Mouse (Mus musculus) WW6 (cell line): ENCODE measurements around the gene Rabac1.

Experiments
- DNase-seq: peaks from one replicate; pipeline ENCODE4 v3.0.0-alpha.2; 2013; ENCODE audit warnings: low read depth, low spot score

Gene Rabac1

DNA sequence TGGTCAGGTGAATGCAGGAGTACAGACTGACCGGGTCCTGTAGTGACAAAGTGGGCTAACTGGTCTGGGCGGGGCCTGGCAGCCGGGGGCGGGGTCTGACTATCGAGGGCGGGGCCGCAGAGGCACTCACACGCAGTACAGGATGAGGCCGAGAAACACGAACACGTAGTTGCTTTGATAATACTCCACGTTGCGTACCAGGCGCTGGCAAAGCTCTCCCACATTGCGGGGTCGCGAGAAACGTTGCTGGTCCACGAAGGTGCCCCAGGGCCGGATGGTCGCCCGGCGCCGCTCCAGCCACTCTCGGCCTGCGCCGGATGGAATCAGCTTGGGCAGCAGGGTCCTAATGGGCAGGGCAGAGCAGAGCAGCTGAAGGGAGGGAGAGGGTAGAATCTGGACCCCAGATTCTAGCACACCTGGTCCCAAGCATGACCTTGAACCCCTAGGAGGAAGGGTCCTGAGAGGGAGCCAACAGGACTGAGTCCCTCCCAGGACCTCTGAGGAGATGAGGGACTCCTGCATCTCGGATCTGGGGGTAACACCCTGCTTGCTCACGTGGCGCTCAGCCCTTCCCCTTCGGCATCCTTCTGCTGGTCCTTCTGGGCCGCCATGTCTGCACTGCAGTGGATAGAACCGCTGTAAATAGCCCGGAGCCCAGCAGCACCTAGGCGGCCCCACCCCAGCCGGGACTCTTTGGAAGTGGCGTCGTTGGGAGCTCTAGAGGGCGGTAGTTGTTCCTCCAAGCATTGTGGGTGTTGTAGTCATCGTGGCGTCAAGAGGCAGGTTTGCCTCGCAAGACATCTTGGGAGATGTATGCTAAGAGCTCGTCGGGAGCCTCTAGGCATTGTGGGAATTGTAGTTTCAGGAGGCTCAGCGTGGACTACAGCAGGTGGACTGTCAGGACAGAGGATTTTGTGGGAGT, at the start of gene Rabac1:
Gene Rabac1, minus strand, starts transcription at position 783 of the 922 bp plus-strand sequence.
- DNase-seq, result peak; percentile 82

DNA sequence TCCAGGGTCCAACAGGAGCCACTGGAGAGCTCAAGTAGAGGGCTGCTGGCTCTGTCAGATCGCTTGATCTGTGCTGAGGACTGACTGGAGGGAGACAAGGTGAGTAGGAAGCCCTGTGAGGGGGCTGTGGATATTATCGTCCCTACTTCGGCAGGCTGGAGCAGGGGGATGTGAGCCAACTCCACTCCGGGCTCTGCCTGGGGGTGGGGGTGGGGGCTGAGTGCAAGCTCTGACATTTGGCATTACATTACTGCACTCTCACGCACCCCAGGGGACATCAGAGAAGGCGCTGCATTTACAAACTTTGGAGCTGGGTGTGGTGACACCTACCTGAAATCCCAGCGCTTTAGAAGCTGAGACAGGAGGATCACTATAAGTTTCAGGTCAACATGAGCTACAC, 39.0 kb upstream of the Rabac1 start:
- DNase-seq, result no peak

DNA sequence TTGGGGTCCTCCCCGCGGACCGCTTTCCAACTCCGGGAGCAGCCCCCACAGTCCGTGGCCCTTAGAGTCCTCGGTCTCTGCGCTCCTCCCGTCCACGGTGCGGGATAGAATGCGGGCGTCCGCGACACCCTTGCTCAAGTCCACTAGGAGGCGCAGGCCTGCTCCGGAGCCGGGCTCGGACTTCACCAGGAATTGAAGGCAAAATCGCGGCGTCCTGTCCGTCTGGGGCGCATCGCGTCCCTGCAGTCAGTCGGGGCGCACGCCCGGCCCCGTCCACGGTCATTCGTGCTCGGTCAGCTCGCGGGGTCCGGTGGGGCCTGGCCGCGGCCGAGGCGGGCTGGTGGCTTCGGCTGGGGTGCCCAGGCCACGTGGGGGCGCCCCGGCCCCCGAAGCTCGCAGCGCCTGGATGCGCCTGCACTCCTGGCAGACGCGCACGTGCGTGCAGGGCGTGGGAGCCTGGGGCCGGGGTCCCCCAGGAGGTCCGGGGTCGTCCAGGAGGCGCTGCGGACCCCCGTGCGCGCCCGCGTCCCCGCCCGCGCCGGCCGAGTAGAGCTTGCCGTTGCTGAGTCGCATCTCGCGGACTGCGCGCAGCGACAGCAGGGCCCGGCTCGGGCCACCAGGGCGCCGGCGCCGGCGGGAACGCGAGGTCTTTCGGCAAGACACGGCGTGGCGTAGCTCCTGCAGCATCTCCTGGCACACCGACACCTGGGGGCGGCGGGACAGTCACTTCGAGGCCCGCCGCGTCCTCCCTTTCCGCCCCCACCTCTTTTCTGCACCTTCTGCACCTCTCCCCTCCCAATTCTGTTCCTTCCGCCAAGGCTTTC, 37.7 kb upstream of the Rabac1 start:
- no peak for DNase-seq

DNA sequence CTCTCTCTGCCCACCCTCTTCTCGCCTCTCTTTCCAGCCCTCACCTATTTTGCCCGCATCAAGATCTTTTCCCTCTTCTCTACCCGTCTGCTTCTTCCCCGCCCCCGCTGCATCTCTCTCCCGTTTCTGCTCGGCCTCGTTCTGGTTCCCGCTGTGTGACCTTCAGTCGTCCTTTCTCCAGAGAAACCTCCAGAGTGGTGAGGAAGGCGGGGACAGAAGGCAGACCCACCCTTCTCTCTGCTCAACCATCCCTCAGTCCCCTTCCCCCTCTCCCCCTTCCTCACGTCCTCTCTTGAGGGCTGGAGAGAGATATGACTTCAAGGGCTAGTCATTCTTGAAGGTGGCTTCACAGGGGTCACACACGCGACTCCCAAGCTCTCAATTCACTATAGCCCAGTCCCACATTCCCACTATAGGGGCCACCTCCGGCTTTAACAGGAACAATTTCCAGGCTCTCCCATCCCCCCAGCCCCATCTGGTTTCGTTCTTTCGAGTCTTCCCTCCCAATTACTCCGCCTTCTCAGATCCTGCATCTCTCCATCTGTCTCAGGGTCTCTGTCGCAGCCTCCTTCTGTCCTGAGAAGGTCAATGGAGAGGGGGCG, 36.6 kb upstream of the Rabac1 start:
- DNase-seq, result no peak

DNA sequence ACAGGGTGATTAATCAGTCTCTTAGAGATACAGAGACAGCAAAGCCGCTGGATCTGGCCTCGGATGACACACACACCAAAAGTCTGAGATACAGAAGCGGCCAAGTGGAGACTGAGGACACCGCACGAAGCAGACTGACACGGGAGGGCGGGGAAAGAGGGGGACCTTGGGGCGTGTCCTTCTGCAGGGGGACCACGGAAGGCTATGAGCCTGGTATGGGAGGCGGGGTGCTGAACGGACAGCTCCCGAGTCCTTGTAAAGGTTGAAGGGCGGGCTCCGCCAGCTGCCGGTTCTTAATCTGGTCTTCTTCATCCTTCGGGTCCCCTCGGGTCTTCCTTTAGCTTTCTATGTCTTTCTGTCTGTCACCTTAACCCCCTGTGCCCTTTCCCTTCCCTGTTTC, 36.1 kb upstream of the Rabac1 start:
- DNase-seq, result no peak

DNA sequence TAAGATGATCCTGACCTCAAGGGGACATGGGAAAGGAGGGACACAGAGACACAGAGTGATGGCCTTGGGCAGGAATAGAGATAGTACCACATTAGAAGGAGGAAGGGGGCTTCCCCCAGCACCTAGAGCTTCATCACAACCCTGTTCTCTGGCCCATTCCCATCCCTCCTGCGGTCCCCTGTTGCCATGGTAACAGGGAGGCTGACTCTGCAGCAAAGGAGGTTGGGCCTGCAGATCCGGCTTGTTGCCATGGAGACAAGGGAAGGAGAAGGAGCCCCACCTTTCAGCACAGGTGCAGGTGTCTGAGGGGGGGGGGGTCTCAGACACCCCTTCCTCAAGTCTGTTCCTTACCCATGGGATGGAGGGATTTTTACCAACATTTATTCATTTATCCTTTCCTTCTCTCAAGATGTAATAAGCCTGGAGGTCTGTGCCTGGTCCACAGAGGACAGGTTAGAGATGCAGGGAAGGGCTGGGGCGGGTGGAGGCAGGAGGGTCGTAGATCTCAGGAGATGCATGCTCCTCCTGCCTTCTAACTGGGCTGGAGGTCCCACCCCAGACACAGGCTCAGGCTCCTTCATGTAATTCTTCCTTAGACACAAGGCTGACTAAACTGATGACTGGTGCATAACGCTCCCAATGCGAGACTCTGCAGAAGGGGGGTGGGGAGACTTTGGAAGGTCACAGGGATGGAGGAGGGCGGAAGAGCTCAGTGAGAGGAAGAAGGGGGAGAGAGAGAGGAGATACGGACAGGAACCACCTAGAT, 35.2 kb upstream of the Rabac1 start:
- DNase-seq, result no peak

DNA sequence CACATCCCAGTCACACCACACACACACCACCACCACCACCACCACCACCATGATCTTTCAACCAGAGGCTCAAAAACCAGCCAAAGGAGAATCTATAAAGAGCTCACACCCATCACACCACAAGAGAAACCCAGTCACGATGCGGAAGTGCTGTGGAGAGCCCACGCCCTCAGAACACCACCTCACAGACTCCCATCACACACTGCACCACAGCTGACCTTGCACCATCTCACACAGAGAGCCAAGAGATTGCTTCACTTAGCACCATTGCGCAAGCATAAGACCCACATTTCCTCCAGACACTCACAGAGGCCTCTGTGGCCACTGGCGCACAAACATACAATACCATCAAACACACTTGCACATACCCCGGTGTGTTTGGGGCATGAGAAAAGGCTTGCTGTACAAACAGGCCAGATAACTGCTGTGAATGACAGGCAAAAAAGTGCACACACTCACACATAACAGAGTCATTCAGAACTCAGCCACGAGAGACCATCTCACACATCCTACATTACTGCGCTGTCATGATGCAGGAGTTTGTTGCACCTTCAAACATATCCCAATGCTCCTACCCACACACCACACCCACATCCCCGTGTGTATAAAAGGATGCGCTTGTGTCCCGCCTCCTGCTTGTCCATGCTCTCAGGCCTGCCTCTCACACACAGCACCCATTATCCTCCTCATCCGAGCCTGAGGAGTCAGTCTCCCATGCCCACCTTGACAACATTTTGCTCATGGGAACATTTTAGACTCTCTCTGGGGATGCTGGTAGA, 34.2 kb upstream of the Rabac1 start:
- DNase-seq, result no peak

DNA sequence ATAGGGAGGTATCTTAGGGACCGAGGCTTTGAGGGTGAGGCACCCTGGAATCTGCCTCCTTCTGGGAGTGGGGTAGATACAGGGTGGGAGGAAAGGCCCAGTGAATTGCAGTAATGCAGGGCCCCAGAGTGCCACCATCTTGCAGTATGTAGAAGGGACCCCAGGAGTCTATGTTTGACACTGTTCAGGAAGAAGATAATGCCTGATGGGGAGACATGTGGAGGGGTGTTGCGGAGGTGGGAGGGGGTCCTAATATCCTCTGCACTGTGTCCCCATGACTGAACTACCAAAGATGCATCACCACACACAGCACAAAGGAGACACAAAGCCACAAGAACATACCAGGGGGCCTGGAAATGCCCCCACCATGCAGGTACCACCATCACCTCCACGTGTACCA, 33.6 kb upstream of the Rabac1 start:
- no peak for DNase-seq

DNA sequence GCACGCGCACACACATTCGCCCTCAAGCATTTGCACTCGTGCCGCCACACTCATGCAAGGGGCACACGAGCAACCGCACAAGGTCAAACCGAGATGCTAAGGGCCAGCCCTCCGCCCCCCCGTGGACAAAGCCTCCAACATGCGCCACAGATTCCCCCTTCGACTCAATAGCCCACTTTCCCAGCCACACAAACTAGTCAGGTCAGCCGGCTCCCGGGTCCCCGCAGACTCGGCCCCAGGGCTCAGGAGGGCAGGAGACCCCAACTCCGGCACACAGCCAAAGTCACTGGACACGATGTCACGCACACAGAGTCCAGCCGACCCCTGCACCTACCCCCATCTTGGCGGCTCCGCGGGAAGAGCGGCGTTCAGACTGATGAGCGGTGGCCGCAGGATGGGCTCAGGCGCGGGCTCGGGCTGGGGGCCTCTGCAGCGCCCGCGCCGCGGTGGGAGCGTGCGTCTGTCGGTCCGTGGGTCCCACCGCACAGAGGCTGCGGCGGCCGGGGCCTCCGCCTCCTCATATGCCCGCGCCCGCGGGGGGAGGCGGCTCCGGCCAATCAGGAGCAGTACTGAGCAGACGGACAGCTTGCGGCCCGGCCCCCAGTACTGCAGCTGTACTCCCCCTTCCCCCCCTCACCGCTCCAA, 33.0 kb upstream of the Rabac1 start, which contains the start of gene Atp1a3:
Gene Atp1a3, minus strand, starts transcription at position 538 of the 645 bp plus-strand sequence.
- DNase-seq, result no peak

DNA sequence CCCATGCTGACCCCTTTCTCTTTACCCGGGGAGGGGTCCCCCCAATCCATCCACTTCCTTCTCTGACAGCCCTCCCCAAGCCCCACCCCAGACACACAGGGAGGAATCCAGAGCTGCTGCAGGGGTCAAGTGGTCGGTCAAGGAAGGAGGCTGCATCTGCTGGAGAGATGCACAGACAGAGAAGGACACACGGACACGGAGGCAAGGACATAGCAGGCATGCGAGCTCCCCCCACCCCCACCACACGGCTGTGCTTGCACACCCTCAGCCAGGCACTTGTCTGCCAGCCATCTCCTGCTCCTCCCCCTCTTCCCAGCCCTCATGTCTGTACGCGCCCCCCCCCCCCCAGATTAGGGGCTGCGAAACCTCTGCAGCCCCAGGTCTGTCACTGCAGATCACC, 32.3 kb upstream of the Rabac1 start:
- DNase-seq, result no peak

DNA sequence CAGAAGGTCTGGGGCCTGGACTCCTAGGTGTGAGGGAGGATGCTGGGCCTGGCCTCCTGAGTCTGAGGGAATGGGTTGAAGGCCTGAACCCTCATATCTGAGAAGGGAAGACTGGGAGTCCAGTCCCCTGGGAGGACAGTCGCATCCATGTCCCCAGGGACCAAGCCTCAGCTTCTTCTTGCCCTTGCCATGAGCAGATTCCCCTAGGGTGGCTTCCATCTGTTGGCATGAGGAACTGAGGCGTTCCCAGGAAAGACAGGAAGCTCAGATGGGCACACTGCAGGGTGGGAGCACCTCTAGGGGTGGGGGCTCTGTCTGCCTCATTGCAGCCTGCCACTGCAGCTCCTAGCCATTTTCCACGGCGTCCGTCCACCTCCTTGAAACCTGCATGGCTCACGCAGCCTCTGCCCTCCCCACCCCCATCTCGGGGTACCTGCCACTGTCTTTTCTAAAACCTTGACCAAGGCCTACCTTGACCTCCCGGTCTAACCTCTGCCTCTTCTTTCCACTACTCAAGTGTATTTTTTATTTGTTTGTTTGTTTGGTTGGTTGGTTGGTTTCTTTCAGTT, 31.4 kb upstream of the Rabac1 start:
- DNase-seq, result no peak

DNA sequence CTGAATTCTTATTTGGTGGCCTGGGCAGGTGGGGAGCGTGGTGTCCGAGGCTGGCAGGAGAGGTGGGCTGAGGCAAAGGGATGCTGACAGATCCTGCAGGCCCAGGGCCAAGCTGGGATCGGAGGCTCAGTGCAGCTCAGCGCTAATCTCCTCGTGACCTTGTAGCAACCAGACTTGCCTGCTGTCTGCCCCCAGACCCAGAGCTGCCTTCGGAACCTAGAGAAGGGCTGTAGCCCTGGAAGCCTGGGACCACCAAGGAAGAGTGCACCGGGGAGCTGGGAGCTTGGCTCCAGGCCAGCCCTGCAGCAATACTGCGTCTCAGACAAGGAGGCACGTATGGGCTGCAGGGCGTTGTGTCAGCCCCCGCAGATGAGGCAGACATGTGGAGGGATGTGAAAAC, 30.7 kb upstream of the Rabac1 start:
- no peak for DNase-seq

DNA sequence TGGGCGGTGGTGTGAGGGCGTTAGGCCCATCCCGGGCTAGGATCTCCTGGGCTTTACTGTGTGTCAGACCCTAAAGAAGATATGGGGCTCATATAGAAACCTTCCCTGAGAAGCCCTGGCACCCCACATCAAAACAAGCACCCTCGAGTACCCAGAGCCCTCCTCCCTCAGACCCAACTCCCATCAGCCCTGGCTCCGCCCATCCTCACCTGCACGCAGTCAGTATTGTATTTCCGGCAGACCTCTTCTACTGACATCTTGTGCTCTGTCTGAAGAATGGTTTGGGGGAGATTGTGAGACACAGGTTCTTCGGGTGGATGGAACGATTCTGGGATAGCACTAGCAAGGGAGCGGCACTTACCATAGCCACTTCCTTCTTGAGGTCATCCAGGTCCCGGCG, 28.2 kb upstream of the Rabac1 start:
- no peak for DNase-seq

DNA sequence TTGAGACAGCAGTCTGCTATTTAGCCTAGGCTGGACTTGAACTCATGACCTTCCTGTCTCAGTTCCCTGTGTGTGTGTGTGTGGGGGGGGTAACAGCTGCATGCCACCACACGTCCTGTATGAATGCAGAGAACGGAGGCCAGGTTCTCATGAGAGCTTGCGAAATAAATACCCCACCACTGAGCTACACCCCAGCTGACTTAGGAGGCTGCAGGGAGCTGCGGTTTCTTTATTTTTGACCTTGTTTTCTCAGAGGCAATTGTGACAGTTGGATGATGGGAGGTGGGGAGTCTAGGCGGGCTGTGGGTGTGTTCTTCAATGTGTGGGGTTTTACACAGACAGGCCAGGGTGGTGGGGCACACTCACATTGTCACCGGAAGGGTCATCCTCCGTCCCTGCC, 27.7 kb upstream of the Rabac1 start:
- DNase-seq, result no peak

DNA sequence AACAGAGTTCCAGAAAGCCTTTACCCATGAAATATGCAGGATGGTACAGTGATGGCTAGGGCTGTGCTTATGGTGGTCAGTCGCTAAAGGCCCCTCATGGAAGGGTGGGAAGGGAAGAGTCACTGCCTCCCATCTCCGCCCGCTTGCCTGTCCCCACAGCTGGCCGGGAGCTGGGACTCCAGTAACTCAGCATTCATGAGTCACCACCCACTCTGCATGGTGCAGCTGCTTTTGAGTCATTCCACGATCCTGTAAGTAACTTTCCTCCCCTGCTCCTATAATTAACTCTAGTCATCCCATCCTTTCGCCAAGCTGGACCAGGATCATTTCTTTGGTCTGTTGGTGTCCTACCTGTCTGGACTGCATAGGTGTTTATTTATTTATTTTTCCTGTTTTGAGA, 20.5 kb upstream of the Rabac1 start:
- no peak for DNase-seq

DNA sequence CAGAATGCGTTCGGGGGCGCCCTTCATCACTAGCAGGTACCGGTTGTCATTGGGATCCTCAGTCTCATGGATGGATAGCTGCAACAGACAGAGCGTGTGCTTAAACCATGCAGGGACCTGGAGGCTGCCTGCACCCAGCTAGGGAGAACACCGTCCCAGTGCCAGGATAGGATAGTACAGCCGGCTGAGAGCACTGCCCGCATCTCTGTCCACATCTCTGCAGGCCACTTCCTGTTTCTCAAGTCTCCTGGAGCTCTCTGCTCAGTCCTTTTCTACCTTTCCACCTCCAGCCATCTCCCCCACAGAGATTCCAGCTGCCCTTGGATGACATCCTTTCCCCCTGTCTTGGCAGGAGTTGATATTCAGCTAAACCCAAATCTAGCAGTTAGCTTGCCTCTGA, 17.9 kb upstream of the Rabac1 start:
- DNase-seq, result no peak

DNA sequence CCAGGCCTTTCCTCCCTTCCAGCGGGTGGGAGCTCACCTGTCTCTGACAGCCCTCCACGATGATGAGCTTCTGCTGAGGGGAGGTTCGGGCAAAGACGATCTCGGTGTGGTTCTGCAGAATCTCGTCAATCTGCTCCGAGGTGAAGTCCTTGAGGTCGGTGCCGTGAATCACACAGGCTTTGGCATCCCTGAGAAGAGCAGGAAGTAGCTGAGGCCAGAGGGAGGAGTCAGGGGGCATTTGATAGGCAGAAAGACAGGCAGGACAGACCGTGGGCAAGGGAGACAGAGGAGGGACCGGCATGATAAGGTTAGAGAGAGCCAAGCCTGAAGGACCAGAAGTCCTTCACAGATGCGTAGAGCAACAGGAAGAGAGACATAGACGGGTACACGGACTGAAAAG, 15.4 kb upstream of the Rabac1 start:
- DNase-seq, result no peak

DNA sequence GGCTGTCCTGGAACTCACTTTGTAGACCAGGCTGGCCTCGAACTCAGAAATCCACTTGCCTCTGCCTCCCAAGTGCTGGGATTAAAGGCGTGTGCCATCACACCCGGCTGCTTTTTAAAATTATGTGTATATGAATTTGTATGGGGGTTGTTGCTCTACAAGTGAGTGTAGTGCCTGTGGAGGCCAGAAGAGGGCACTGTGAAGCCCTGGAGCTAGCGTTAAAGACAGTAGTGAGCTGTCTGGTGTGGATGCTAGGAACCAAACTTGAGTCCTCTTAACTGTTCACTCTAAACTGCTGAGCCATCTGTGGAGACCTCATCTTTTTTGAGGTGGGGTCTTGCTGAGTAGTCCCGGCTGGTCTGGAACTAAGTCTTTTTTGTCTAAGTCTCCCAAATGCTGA, 13.2 kb upstream of the Rabac1 start:
- DNase-seq, result no peak

DNA sequence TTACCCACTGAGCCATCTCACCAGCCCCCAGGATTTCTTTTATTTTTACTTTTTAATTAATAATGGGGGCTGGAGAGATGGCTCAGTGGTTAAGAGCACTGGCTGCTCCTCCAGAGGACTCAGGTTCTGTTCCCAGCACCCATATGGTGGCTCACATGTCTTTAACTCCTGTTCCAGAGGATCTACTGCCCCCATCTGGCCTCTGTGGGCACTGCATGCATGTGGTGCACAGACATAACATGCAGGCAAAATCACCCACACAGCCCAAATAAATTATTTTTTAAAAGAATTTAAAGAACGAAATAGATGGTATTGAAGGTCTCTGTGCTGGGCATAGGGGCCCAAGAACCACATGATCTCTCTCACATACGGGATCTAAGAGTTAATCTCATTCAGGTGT, 11.8 kb upstream of the Rabac1 start:
- DNase-seq, result no peak

DNA sequence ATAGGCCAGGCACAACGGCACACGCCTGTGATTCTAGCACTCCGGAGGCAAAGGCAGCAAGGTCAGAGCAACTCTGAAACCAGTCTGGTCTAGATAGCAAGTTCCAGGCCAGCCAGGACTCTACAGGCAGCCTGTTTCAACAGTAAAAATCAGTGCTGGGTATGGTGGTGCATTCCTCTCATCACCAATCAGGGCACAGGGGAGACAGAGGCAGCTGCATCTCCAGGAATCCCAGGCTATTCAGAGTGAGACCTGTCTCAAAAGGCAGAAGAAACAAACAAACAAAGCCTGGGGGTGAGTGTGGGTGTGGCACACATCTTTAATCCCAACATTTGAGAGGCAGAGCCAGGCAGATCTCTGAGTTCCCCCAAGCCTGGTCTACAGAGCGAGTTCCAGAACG, 10.8 kb upstream of the Rabac1 start:
- no peak for DNase-seq
